Mouse (Mus musculus) MEL (cell line): ENCODE data around the gene Ccdc144b. TPM values are rescaled to one million over a fixed set of nuclear protein-coding genes. Genes with fewer than 3 reads are reported as not detected.

Experiments
- DNase-seq: peaks from one replicate; pipeline ENCODE4 v3.0.0; 2011; ENCODE audit warnings: low read depth, low spot score
- H3K27ac ChIP-seq: 2 replicates; pipeline ENCODE4 v1.5.1; 2012; ENCODE audit warnings: low read depth, mild to moderate bottlenecking, control low read depth, low read length, moderate library complexity; ENCODE audit not compliant: control insufficient read depth
- H3K27me3 ChIP-seq, 2 experiments: fragments of 150-350 bp in 1 of 2; sonication (generic) in 1 of 2; 2 replicates each; pipeline ENCODE4 v1.6.1; 2012; ENCODE audit warnings: low read length in 2 of 2, mild to moderate bottlenecking in 2 of 2, improper control_type of control experiment in 1 of 2, moderate library complexity in 1 of 2; ENCODE audit not compliant: insufficient read depth in 2 of 2, control insufficient read depth in 1 of 2
- H3K36me3 ChIP-seq, 2 experiments: 2 replicates each; pipeline ENCODE4 v1.6.1; 2012 to 2014; ENCODE audit warnings: low read length in 2 of 2, improper control_type of control experiment in 1 of 2, inconsistent platforms in 1 of 2, mild to moderate bottlenecking in 1 of 2; ENCODE audit not compliant: insufficient read depth in 2 of 2, control insufficient read depth in 1 of 2
- H3K4me1 ChIP-seq, 2 experiments: fragments of 150-350 bp in 1 of 2; sonication (generic) in 1 of 2; 2 replicates each; pipeline ENCODE4 v1.6.1; 2012; ENCODE audit warnings: low read length in 2 of 2, improper control_type of control experiment in 1 of 2, mild to moderate bottlenecking in 1 of 2; ENCODE audit not compliant: insufficient read depth in 2 of 2, control insufficient read depth in 1 of 2
- H3K4me3 ChIP-seq, 2 experiments: fragments of 150-350 bp in 1 of 2; sonication (generic) in 1 of 2; 2 replicates each; pipeline ENCODE4 v1.5.1; 2012; ENCODE audit warnings: low read depth in 2 of 2, low read length in 2 of 2, mild to moderate bottlenecking in 2 of 2, moderate library complexity in 2 of 2, control low read depth in 1 of 2, improper control_type of control experiment in 1 of 2; ENCODE audit not compliant: control insufficient read depth in 1 of 2, insufficient read depth in 1 of 2
- H3K79me2 ChIP-seq: 2 replicates; pipeline ENCODE4 v1.6.1; 2012; ENCODE audit warnings: mild to moderate bottlenecking, low read length, moderate library complexity; ENCODE audit not compliant: control insufficient read depth, poor library complexity, insufficient read depth
- H3K9ac ChIP-seq: 2 replicates; pipeline ENCODE4 v1.6.1; 2012; ENCODE audit warnings: low read depth, mild to moderate bottlenecking, control low read depth, low read length, moderate library complexity; ENCODE audit not compliant: control insufficient read depth, poor library complexity, severe bottlenecking
- H3K9me3 ChIP-seq: fragments of 150-350 bp; sonication (generic); replicated peaks from 2 replicates; pipeline ENCODE4 v1.6.1; 2012; ENCODE audit warnings: mild to moderate bottlenecking, low read length, improper control_type of control experiment, moderate library complexity; ENCODE audit not compliant: insufficient read depth
- CHD1 ChIP-seq: IDR thresholded peaks from 2 replicates; pipeline ENCODE4 v1.6.1; 2012; ENCODE audit warnings: low read depth, mild to moderate bottlenecking, inconsistent platforms, low read length, improper control_type of control experiment
- CHD2 ChIP-seq: IDR thresholded peaks from 2 replicates; pipeline ENCODE4 v1.6.1; 2011; ENCODE audit warnings: low read length, improper control_type of control experiment
- CTCF ChIP-seq, 3 experiments: IDR thresholded peaks in 2 of 3; conservative IDR thresholded peaks in 1 of 3; 2 replicates each; pipeline ENCODE4 v1.5.1; 2011 to 2012; ENCODE audit warnings: low read length in 3 of 3, low read depth in 2 of 3, mild to moderate bottlenecking in 2 of 3, improper control_type of control experiment in 1 of 3, inconsistent platforms in 1 of 3, mixed read lengths in 1 of 3, moderate library complexity in 1 of 3; ENCODE audit not compliant: control insufficient read depth in 1 of 3, insufficient read depth in 1 of 3, poor library complexity in 1 of 3, severe bottlenecking in 1 of 3
- E2F4 ChIP-seq: IDR thresholded peaks from 2 replicates; pipeline ENCODE4 v1.6.1; 2011; ENCODE audit warnings: low read depth, low read length, improper control_type of control experiment, borderline replicate concordance
- ELF1 ChIP-seq: IDR thresholded peaks from 2 replicates; pipeline ENCODE4 v1.6.1; 2014; ENCODE audit warnings: low read depth, mild to moderate bottlenecking, inconsistent platforms, low read length, improper control_type of control experiment, moderate library complexity
- GABPA ChIP-seq: IDR thresholded peaks from 2 replicates; pipeline ENCODE4 v1.6.1; 2012; ENCODE audit warnings: low read depth, mild to moderate bottlenecking, inconsistent platforms, low read length, improper control_type of control experiment, moderate library complexity
- MAX ChIP-seq: IDR thresholded peaks from 2 replicates; pipeline ENCODE4 v1.6.1; 2011; ENCODE audit warnings: low read length, improper control_type of control experiment
- MAZ ChIP-seq: IDR thresholded peaks from 2 replicates; pipeline ENCODE4 v1.6.1; 2012; ENCODE audit warnings: low read depth, mild to moderate bottlenecking, inconsistent platforms, low read length, improper control_type of control experiment
- MXI1 ChIP-seq: IDR thresholded peaks from 2 replicates; pipeline ENCODE4 v1.6.1; 2011; ENCODE audit warnings: mild to moderate bottlenecking, low read depth, low read length, improper control_type of control experiment
- MYB ChIP-seq: IDR thresholded peaks from 2 replicates; pipeline ENCODE4 v1.6.1; 2011; ENCODE audit warnings: mild to moderate bottlenecking, low read depth, low read length, improper control_type of control experiment
- MYC ChIP-seq: IDR thresholded peaks from 2 replicates; pipeline ENCODE4 v1.6.1; 2011; ENCODE audit warnings: low read depth, mild to moderate bottlenecking, low read length, improper control_type of control experiment, moderate library complexity
- NELFE ChIP-seq: IDR thresholded peaks from 2 replicates; pipeline ENCODE4 v1.6.1; 2011; ENCODE audit warnings: low read depth, low read length, improper control_type of control experiment
- POLR2AphosphoS2 ChIP-seq: IDR thresholded peaks from 2 replicates; pipeline ENCODE4 v1.6.1; 2011; ENCODE audit warnings: low read length, improper control_type of control experiment
- POLR2AphosphoS5 ChIP-seq: IDR thresholded peaks from 2 replicates; pipeline ENCODE4 v1.6.1; 2012; ENCODE audit warnings: low read depth, borderline replicate concordance, mild to moderate bottlenecking, inconsistent platforms, low read length, moderate library complexity, mixed read lengths
- RAD21 ChIP-seq: IDR thresholded peaks from 2 replicates; pipeline ENCODE4 v1.6.1; 2011; ENCODE audit warnings: mild to moderate bottlenecking, low read depth, low read length, improper control_type of control experiment
- SIN3A ChIP-seq: IDR thresholded peaks from 2 replicates; pipeline ENCODE4 v1.6.1; 2012; ENCODE audit warnings: low read length, improper control_type of control experiment, inconsistent platforms
- TAL1 ChIP-seq: IDR thresholded peaks from 2 replicates; pipeline ENCODE4 v1.6.1; 2012; ENCODE audit warnings: mild to moderate bottlenecking, inconsistent platforms, low read length, moderate library complexity, mixed read lengths
- TBP ChIP-seq: IDR thresholded peaks from 2 replicates; pipeline ENCODE4 v1.8.0; 2011; ENCODE audit warnings: low read depth, low read length, improper control_type of control experiment
- TCF12 ChIP-seq: IDR thresholded peaks from 2 replicates; pipeline ENCODE4 v1.6.1; 2014; ENCODE audit warnings: low read depth, mild to moderate bottlenecking, inconsistent platforms, low read length, improper control_type of control experiment, moderate library complexity
- USF1 ChIP-seq: IDR thresholded peaks from 2 replicates; pipeline ENCODE4 v1.6.1; 2014; ENCODE audit warnings: low read depth, mild to moderate bottlenecking, inconsistent platforms, low read length, improper control_type of control experiment, moderate library complexity
- ZC3H11A ChIP-seq: IDR thresholded peaks from 2 replicates; pipeline ENCODE4 v1.6.1; 2012; ENCODE audit warnings: low read depth, mild to moderate bottlenecking, inconsistent platforms, low read length, improper control_type of control experiment
- ZKSCAN1 ChIP-seq: IDR thresholded peaks from 2 replicates; pipeline ENCODE4 v1.6.1; 2012; ENCODE audit warnings: low read depth, mild to moderate bottlenecking, inconsistent platforms, low read length, improper control_type of control experiment, moderate library complexity
- ZMIZ1 ChIP-seq: IDR thresholded peaks from 2 replicates; pipeline ENCODE4 v1.6.1; 2012; ENCODE audit warnings: low read depth, mild to moderate bottlenecking, inconsistent platforms, low read length, improper control_type of control experiment, moderate library complexity
- ZNF384 ChIP-seq: IDR thresholded peaks from 2 replicates; pipeline ENCODE4 v1.6.1; 2012; ENCODE audit warnings: low read depth, mild to moderate bottlenecking, inconsistent platforms, low read length, improper control_type of control experiment
- polyA plus RNA-seq, 2 experiments: library from polyadenylated mRNA; stranded (reverse) in 1 of 2; unstranded in 1 of 2; fragments of >175 nt in 1 of 2; fragments of >200 nt in 1 of 2; gene quantifications; 2 replicates each; pipeline versions ENCODE4 v1.2.1 to v1.2.4; 2012; ENCODE audit warnings: low replicate concordance in 2 of 2, low read depth in 1 of 2; ENCODE audit not compliant: insufficient read length in 2 of 2, insufficient read depth in 1 of 2, missing spikeins in 1 of 2
- total RNA-seq: library from RNA; depleted of rRNA; stranded (reverse); fragments of 300-350 nt; gene quantifications from 2 replicates; pipeline ENCODE4 v1.2.3, GENCODE M21; 2012

Gene Ccdc144b
- total and polyA plus RNA-seq, 3 experiments: not detected

GRCm38 (mm10) chr3:36071047-36071446 lies 17.7 kb upstream of the Ccdc144b start:
- no peak overlapping the region for H3K27ac ChIP-seq
- DNase-seq: no peak
- H3K79me2 ChIP-seq: peaks cover 18% of the 10 kb centered on the region
- no peak overlapping the region for H3K9ac ChIP-seq
- H3K9me3 ChIP-seq: no peaks in the 10 kb centered on the region
- no peak for TF ChIP-seq ZKSCAN1
- TF ChIP-seq CHD2: no peak
- TF ChIP-seq SIN3A: no peak
- no peak for TF ChIP-seq ELF1
- no peak for TF ChIP-seq MYC
- TF ChIP-seq ZNF384: no peak
- no peak for TF ChIP-seq MYB
- TF ChIP-seq TBP: no peak
- no peak for TF ChIP-seq GABPA
- TF ChIP-seq POLR2AphosphoS5: no peak
- no peak for TF ChIP-seq ZC3H11A
- no peak for TF ChIP-seq TCF12
- TF ChIP-seq MAX: no peak
- no peak overlapping the region for H3K4me3 ChIP-seq
- no peaks in the 10 kb centered on the region for H3K27me3 ChIP-seq
- peaks cover 0 to 7% of the 10 kb centered on the region in 2 experiments; a peak in 3 of 4 replicates for H3K4me1 ChIP-seq
- H3K36me3 ChIP-seq: peaks cover 11% of the 10 kb centered on the region in 2 experiments

GRCm38 (mm10) chr3:36070436-36070835 lies 17.1 kb upstream of the Ccdc144b start:
- no peaks in the 10 kb centered on the region for H3K9me3 ChIP-seq
- H3K27me3 ChIP-seq: no peaks in the 10 kb centered on the region
- H3K9ac ChIP-seq: no peak overlapping the region
- H3K79me2 ChIP-seq: peaks cover 19% of the 10 kb centered on the region
- peaks cover 11% of the 10 kb centered on the region in 2 experiments for H3K36me3 ChIP-seq
- TF ChIP-seq RAD21: no peak
- no peak for TF ChIP-seq MAZ
- TF ChIP-seq TBP: no peak
- no peak for TF ChIP-seq ZC3H11A
- no peak for TF ChIP-seq NELFE
- no peak for TF ChIP-seq TAL1
- TF ChIP-seq E2F4: no peak
- TF ChIP-seq POLR2AphosphoS2: no peak
- no peak for TF ChIP-seq USF1
- no peak for TF ChIP-seq ELF1
- no peak for TF ChIP-seq CHD2
- no peak for TF ChIP-seq CTCF (IDR thresholded peaks at IDR 0.05 in 2 of 3, conservative IDR thresholded peaks at IDR 0.05 in 1 of 3; ENCODE audit: control insufficient read depth in 1 of 3, insufficient read depth in 1 of 3, low read depth in 2 of 3, low read length in 3 of 3, poor library complexity in 1 of 3, severe bottlenecking in 1 of 3)
- no peak for TF ChIP-seq MXI1
- no peak for TF ChIP-seq ZKSCAN1
- TF ChIP-seq CHD1: no peak
- TF ChIP-seq ZMIZ1: no peak
- DNase-seq: no peak
- no peak overlapping the region for H3K27ac ChIP-seq
- H3K4me1 ChIP-seq: peaks cover 0 to 7% of the 10 kb centered on the region in 2 experiments; a peak in 3 of 4 replicates
- H3K4me3 ChIP-seq: no peak overlapping the region
